Mouse (Mus musculus) erythroblast, adult 5-6 weeks (primary cell): ENCODE results near the gene Elp6. TPM values are rescaled to one million over a fixed set of nuclear protein-coding genes. Genes with fewer than 3 reads are reported as not detected.
A peak's percentile ranks its signal among the peaks of the same experiment; 100 is the strongest.
"Not testable (repeated sequence)": the region's sequence is repeated elsewhere in the genome, so short reads cannot be mapped to it uniquely, and the experiment has no call there.

Experiments used
- ATAC-seq: replicated peaks from 2 replicates; pipeline ENCODE4 v1.8.0; 2016; ENCODE audit warnings: moderate number of reproducible peaks, mild to moderate bottlenecking, moderate TSS enrichment, inconsistent platforms; ENCODE audit not compliant: poor library complexity, low FRiP score, severe bottlenecking
- total RNA-seq, 2 experiments: library from RNA; stranded (forward) in 1 of 2; stranded (reverse) in 1 of 2; fragments of 150-400 nt in 1 of 2; fragments of 200-764, 138-1000 nt in 1 of 2; gene quantifications; 2 replicates each; pipeline versions ENCODE4 v1.2.3 to v1.2.4; 2015 to 2017; ENCODE audit warnings: low replicate concordance in 2 of 2

Gene Elp6
- total RNA-seq, 2 experiments from 2014 or later: 0.19 to 1.8 TPM

DNA sequence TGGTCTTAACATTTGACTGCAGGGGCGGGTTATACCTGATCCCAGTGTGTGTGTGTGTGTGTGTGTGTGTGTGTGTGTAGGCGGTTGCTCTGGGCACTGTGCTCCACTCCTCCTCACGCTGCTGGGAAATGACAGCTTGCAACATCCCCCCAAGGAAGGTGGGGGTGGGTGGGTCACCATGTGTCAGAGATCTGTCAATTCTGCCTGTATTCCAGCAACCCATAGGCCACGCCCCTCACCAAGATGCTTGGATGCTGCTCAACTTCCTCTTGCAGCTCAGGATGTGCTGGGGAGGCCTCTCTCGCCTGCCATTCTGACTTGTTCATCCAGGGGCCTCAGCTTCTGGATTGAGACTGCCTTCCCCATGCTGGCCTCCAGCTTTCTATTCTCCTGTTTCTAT lies 9.7 kb downstream of the Elp6 start:
- ATAC-seq: no peak

DNA sequence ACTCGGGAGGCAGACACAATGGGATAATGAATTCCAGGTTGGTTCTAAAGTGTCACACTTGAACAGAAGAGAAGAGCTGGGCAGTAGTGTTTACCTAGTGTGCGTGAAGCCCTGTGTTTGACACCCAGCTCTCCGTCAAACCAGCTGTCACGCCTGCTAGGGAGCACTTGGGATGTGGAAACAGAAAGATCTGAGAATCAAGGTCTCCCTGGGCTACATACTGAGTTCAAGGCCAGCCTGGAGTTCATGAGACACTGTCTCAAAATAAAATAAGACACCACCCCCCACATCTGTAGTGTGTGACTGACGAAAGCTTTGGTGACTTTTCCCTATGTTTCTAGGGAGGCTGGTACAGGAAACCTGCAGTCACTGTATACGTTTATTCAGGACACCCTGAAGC lies 10.4 kb downstream of the Elp6 start:
- ATAC-seq: no peak

DNA sequence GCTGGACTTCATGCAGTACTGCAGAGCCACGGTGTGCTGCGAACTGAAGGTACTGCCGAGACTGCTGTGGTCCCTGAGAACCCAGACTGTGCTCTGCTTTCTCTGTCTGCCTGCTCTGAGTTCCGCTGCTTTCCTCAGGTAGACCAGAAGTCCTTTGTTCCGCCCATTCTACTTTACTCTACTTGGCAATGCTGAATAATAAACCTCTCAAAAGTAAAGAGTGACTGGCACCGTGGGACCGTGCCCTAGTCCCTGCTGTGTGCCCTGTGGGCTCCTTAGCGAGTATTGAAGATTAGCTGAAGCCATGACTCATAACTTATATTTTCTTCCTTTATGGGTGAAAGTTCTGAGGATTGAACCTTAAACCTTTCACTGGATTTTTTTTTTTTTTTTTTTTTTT lies 10.9 kb downstream of the Elp6 start:
- no peak for ATAC-seq

DNA sequence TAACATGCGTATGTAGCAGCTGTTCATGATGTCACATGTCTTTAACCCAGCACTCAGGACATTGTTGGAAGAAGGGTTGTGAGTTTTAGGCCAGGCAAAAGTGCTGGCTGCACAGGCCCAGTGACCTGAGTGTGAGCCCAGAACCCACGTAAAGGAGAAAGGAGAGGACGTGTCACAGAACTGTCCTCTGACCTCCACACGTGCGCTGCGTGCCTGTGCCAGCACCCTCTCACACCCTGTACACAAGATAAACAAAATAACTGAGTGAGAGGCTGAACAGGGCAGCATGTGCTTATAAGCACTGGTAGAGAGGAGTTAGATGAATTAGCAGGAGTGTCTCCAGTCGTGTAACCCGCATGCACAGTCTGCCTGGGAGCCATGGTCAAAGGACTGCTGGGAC lies 11.5 kb downstream of the Elp6 start:
- ATAC-seq: no peak

DNA sequence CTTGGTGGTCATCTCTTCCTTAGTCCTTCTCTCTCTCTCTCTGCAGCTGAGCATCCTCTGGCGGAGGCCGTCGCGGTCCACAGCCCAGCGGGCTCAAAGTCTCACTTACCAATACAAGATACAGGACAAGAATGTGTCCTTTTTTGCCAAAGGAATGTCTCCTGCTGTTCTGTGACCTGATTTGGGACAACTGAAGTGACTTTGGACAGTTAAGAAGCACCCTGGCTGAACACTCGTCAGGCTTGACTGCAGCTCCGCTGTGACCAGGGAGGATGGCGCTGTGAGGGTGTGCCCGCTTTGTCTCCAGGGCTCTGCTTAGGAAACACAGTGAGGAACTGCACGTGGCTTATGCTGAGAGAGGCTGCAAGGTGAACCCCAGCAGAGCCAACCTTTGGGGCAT lies 15.8 kb downstream of the Elp6 start:
- ATAC-seq: no peak

DNA sequence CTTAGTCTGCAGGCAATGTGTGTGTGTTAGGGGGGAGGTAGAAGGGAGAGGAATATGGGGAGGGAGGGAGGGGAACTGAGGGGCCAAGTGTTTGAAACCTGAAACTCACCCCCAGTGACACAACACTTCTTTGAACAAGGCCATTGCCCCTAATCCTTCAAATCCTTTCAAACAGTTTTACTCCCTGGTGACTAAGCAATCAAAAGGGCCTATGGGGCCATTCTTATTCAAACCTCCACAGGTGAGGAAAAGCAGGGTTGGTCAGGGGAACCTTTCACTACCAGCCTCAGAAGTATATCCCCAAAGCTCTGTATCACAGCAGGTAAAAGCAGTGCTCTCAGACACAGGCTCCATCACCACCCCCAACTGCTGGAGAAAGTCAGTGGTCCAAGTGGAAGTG lies 18.0 kb downstream of the Elp6 start:
- ATAC-seq: no peak

DNA sequence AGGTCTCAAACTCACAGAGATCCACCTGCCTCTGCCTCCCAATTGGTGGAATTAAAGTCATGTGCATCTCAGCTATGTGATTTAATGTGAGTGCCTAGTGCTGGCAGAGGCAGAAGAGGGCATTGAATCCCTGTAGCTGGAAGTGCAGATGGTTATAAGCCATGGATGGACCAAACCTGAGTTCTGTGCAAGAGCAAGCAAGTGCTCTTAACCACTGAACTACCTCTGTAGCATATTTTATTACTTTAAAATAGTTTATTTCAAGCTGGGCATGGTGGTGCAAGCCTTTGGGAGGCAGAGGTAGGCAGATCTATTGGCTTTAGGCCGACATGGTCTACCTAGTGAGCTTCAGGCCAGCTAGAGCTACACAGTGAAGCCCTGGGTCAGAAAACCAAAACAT lies 19.2 kb downstream of the Elp6 start:
- no peak for ATAC-seq

DNA sequence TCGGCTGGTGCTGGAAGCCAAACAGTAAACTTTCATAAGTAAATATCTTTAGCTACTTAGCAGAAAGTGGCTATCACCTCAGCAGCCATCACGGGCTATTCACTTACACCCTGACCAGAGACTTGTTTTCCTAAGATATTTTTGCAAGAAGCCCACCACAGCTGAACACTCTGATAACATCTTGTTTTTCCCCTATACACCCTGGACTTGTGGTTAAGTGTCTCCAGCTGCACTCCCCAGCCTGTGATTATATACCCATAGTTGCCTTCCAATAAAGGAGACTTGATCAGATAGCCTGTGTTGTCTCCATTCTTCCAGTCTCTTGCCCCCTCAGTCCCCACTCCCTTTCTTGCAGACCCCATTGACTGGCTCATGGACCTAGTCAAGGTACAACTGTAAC lies 23.2 kb downstream of the Elp6 start:
- no peak for ATAC-seq

DNA sequence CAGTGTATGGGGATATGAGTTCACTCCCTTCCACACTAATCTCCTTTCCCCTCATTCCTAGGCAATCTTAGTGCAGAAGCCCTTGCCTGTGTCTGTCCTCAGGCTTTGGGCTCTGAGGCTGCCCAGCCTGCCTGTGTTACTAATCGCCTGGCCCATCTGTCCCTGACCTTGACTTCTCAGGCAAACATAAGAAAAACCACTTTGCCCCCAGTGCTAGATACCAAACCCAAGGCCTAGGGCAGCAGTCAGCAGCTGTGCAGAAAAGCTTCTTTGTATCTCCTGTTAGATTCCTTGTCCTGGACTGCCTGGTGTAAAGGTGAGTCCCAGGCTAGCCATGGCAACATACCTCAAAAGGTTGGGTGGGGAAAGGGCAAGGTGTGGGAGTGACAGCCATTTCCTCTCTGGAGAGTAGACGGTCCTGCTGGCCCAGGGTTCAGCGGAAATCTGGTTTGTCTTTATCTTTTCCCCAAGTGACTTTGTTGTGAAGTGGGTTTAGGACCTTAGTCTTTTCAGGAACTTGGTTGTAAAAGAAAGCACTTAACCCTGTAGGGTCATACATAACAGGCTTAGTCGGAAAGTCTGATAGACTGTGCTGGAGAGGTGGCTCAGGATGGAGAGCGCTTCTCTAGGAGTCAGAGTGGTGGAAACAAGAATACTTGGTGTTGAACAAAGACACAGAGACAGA lies 24.1 kb downstream of the Elp6 start:
- ATAC-seq: no peak

DNA sequence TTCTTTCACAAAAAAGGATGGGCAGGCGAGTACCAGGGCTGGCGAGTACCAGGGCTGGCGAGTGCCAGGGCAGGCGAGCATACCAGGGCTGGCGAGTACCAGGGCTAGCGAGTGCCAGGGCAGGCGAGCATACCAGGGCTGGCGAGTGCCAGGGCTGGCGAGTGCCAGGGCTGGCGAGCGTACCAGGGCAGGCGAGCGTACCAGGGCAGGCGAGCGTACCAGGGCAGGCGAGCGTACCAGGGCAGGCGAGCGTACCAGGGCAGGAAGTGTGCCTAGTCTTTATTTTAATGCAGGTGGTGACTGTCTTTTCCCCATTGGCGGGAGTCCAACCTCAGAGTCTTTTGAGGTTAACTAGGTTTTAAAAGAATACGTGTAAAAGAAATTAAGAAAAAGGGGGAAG lies 24.7 kb downstream of the Elp6 start:
- ATAC-seq: no peak

DNA sequence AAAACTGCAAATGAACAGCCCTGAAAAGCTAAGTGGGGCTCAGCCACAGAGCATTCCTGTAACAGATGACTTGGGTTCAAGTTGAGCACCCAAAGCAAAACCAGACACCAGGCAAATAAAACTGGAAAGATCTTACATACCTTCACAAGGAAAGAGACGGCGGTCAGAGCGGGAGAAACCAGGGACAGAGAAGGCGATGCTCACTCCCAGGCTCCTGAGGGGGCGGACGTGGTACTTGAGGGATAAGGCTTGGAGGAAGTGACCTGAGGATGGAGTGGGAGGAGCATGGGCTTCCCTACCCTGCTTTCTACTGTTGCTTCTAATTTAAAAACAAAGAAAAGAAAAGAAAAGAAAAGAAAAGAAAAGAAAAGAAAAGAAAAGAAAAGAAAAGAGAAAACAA lies 25.4 kb downstream of the Elp6 start:
- no peak for ATAC-seq

DNA sequence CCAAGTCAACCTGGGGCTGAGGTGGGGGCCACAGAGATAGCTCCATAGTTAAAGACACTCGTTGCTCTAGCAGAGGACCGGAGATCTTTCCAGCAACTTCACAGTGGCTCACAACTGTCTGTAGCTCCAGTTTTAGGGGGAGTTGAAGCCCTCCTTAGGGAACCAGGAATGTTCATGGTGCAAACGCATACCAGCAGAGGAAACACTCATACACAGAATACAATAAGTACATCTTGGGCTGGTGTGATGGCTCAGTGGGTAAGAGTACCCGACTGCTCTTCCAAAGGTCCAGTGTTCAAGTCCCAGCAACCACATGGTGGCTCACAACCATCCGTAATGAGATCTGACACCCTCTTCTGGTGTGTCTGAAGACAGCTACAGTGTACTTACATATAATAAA lies 25.9 kb downstream of the Elp6 start:
- not testable (repeated sequence) for ATAC-seq

DNA sequence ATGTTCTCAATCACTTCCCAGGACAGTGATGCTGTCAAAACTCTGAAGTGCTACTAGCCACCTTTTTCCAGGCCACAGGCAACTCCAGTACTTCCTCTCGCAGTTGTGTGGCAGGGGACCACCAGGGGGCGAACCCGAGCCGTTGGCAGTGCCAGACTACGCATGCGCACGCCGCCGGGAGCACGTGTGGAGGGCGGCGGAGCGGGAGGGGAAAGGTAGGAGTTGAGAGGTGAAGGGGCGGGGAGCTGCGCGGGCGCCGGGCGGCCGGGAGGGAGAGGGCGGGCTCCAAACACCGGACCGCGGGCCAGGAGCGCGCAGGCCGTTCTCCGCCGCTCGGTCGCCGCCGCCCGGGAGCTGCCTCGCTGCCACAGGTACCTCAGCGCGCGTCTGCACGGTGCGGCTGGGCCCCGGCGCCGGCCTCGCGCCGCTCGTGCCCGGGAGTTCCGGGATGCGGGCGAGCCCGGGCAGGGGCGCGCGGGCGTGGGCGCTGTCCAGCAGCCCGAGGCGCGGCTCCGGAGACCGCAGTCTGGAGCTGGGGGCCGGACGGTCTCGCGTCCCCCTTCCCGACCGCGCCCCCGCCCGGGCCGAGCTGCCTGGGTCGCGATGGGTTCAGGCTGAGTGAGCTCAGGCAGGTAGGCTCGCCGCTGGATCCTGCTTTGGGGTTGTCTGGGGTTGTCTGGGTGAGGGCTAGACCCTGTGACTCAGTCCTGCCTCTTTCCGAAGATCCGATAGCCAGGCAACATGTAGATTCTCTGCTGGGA lies 28.3 kb downstream of the Elp6 start, which contains the start of gene Scap:
TSS of gene Scap (plus strand) at position 154 of the 761 bp plus-strand sequence.
- ATAC-seq: peak; percentile 96

DNA sequence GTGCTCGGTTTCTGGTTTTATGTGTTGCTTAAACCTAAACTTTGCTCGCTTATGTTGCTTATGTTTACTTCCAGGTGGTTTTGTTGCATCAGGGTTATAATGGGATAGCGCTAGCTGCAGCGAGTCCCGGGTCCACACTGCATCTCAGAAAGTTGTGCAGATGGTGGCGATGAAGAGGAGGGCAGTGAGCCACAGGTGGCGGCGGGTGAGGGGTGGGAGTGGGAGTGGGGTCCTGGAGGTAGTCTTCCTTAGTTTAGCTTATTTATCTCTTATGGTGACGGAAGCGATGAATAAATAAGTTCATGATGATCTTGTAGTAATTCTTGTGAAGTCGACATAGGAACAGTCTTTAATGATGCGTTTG lies 28.9 kb downstream of the Elp6 start:
- ATAC-seq: 0 out of 2 replicates have a peak, but pooled peaks have one; percentile 5

DNA sequence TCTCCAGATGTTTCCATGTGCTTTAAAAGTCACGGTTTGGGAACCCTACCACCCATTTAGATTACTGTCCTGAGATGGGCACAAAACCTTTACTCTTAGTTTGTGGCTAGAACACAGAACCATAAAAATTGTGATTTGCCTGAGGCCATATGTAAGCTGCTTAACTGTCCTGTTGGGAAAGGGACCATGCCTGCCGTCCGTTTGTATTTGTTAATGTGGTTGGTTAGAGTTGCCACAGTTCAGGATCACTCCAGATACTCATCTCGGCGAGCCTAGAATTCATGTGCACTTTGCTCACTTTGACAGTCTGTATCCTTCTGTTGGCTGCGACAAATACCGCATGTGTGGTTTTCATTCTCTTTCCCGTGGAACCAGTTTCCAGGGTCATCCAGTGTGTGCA lies 29.9 kb downstream of the Elp6 start:
- no peak for ATAC-seq

DNA sequence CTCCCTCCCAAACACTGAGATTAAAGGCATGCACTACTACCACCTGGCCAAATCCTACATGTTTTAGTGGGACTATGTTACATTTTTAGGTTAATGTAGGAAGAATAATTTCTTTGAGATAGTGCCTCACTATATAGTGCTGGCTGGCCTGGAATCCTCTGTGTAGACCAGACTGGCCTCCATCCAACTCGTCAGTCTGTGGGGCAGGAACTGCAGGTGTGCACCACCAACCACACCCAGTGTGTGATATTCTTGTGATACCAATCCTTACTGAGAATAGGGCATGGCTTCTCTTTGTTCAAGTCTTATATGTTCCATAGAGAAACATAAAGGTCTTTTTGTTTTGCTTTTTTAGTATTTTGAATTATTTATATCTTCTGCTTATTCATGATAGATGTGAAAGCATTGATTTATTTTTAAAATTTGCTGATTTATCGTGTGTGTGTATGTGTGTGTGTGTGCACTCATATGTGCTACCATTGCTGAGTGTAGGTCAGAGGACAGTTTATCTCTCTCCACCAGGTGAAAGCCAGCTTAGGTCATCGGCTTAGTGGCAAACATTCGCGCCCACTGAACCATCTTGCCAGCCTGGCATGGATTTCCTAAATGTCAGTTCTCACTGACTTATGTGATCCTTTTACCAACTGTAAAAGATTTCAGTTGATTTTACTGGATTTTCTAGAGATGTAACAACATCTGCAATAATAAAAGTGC lies 35.2 kb downstream of the Elp6 start:
- ATAC-seq: no peak

DNA sequence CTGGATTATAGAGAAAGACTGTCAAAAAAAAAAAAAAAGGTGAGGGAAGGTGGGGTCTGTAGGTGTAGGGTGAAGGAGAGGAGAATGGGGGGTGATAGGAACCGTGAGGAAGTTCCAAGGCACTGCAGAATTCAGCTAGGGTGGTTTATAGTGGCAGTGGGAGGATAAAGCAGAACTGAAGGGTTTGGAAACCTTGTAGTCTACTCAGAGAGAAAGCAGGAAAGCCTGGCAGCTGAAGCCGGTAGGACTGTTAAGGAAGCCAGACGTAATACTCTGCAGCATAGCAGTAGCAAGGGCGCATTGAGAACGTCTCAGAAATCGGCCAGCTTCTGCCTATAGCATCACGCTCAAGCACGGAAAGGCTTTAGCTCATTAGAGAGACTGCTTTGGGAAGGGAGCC lies 37.0 kb downstream of the Elp6 start:
- ATAC-seq: no peak

DNA sequence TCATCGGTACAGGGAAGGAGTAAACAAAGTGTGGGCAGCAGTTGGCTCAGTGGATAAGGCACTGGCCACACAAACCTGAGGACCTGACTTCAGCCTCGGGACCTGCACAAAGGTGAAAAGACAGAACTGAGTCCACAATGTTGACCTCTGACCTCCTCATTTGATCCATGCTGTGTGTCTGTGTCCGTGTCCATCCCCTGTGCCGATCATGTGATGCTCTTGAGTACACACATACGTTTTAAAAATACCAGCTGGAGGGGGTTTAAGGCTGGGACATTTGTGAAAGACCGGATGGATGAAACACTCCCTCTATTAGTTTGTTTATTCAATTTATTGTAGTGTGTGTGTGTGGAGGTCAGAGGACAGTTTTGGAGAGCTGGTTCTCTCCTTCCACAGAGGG lies 38.8 kb downstream of the Elp6 start:
- ATAC-seq: no peak

DNA sequence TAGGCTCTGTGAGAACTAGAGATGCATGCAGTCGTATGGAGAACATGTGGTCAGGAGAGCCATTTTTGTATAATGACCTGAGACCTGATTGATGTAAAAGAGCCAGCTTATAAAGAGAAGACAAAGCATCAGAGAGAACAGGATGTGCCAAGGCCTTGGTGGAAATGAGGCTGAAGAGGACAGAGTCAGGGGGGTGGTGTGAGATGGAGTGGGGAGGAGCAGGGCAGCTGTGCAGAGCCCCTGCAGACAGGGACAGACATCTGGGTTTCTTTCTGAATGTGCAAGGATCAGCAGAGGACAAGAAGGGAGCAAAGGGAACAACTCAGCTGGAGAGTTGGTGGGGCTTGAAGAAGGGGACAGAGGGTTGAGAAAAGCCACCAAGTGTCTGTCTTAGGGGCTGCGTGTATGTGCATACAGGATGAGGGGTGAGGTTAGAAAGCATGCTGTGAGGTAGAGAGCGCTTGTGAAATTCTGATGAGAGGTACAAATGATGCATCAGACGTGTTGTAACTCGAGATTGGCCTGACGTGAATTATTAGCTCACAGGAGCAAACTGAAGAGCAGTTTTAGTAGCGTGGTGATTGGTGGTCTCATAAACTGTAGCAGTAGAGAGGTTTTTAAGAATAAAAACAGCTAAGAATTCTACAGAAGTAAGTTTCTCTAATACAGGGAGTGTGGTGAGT lies 40.2 kb downstream of the Elp6 start:
- no peak for ATAC-seq

DNA sequence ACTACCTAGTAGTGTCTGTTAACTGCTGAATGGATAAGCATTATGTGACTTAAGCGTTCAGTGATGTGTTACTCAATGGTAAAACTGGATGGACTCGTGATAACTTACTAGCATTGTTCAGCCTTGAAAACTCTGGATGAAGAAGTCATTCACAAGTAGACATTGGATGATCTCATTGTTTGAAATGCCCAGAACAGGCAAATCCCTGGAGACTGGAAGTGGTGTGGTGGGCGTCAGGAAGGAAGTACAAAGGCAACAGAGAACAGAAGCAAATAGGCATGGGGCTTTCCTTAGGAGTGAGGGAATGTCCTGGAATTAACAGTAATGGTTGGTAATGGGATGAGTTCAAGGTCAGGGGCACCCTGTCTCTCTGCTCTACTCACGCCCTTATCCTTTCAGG lies 43.9 kb downstream of the Elp6 start:
- no peak for ATAC-seq
